Mouse (Mus musculus) embryo, embryonic 11 days (tissue): ENCODE data around the gene Id2.

Source experiments
- DNase-seq: peaks from one replicate; pipeline ENCODE4 v3.0.0-alpha.2; 2015

The Id2 gene

GRCm38 (mm10) chr12:25074344-25074743 is 22.6 kb downstream of the Id2 start:
- DNase-seq, result no peak

- no peak for DNase-seq
Measured at GRCm38 (mm10) chr12:25073374-25073773, 23.6 kb downstream of the Id2 start.

- DNase-seq, result no peak
Measured at GRCm38 (mm10) chr12:25062264-25062663, 34.7 kb downstream of the Id2 start.

GRCm38 (mm10) chr12:25060901-25061300 is 36.0 kb downstream of the Id2 start:
- DNase-seq, result no peak

GRCm38 (mm10) chr12:25059487-25060200 is 37.3 kb downstream of the Id2 start:
- no peak for DNase-seq

GRCm38 (mm10) chr12:25054963-25055362 is 42.0 kb downstream of the Id2 start:
- no peak for DNase-seq

- DNase-seq, result no peak
Measured at GRCm38 (mm10) chr12:25054511-25054910, 42.4 kb downstream of the Id2 start.

- DNase-seq, result no peak
Measured at GRCm38 (mm10) chr12:25049253-25049652, 47.7 kb downstream of the Id2 start.

GRCm38 (mm10) chr12:25044579-25044978 is 52.4 kb downstream of the Id2 start:
- no peak for DNase-seq

GRCm38 (mm10) chr12:25044056-25044455 is 52.9 kb downstream of the Id2 start:
- DNase-seq, result no peak
